Mouse (Mus musculus) MEL (cell line): ENCODE data around the gene Nmrk1. TPM values are rescaled to one million over a fixed set of nuclear protein-coding genes. Genes with fewer than 3 reads are reported as not detected.

Source experiments
- DNase-seq: peaks from one replicate; pipeline ENCODE4 v3.0.0; 2011; ENCODE audit warnings: low read depth, low spot score
- H3K27ac ChIP-seq: 2 replicates; pipeline ENCODE4 v1.5.1; 2012; ENCODE audit warnings: low read depth, mild to moderate bottlenecking, control low read depth, low read length, moderate library complexity; ENCODE audit not compliant: control insufficient read depth
- H3K27me3 ChIP-seq, 2 experiments: fragments of 150-350 bp in 1 of 2; sonication (generic) in 1 of 2; 2 replicates each; pipeline ENCODE4 v1.6.1; 2012; ENCODE audit warnings: low read length in 2 of 2, mild to moderate bottlenecking in 2 of 2, improper control_type of control experiment in 1 of 2, moderate library complexity in 1 of 2; ENCODE audit not compliant: insufficient read depth in 2 of 2, control insufficient read depth in 1 of 2
- H3K36me3 ChIP-seq, 2 experiments: 2 replicates each; pipeline ENCODE4 v1.6.1; 2012 to 2014; ENCODE audit warnings: low read length in 2 of 2, improper control_type of control experiment in 1 of 2, inconsistent platforms in 1 of 2, mild to moderate bottlenecking in 1 of 2; ENCODE audit not compliant: insufficient read depth in 2 of 2, control insufficient read depth in 1 of 2
- H3K4me1 ChIP-seq, 2 experiments: fragments of 150-350 bp in 1 of 2; sonication (generic) in 1 of 2; 2 replicates each; pipeline ENCODE4 v1.6.1; 2012; ENCODE audit warnings: low read length in 2 of 2, improper control_type of control experiment in 1 of 2, mild to moderate bottlenecking in 1 of 2; ENCODE audit not compliant: insufficient read depth in 2 of 2, control insufficient read depth in 1 of 2
- H3K4me3 ChIP-seq, 2 experiments: fragments of 150-350 bp in 1 of 2; sonication (generic) in 1 of 2; 2 replicates each; pipeline ENCODE4 v1.5.1; 2012; ENCODE audit warnings: low read depth in 2 of 2, low read length in 2 of 2, mild to moderate bottlenecking in 2 of 2, moderate library complexity in 2 of 2, control low read depth in 1 of 2, improper control_type of control experiment in 1 of 2; ENCODE audit not compliant: control insufficient read depth in 1 of 2, insufficient read depth in 1 of 2
- H3K79me2 ChIP-seq: 2 replicates; pipeline ENCODE4 v1.6.1; 2012; ENCODE audit warnings: mild to moderate bottlenecking, low read length, moderate library complexity; ENCODE audit not compliant: control insufficient read depth, poor library complexity, insufficient read depth
- H3K9ac ChIP-seq: 2 replicates; pipeline ENCODE4 v1.6.1; 2012; ENCODE audit warnings: low read depth, mild to moderate bottlenecking, control low read depth, low read length, moderate library complexity; ENCODE audit not compliant: control insufficient read depth, poor library complexity, severe bottlenecking
- H3K9me3 ChIP-seq: fragments of 150-350 bp; sonication (generic); replicated peaks from 2 replicates; pipeline ENCODE4 v1.6.1; 2012; ENCODE audit warnings: mild to moderate bottlenecking, low read length, improper control_type of control experiment, moderate library complexity; ENCODE audit not compliant: insufficient read depth
- CHD1 ChIP-seq: IDR thresholded peaks from 2 replicates; pipeline ENCODE4 v1.6.1; 2012; ENCODE audit warnings: low read depth, mild to moderate bottlenecking, inconsistent platforms, low read length, improper control_type of control experiment
- CTCF ChIP-seq, 3 experiments: IDR thresholded peaks in 2 of 3; conservative IDR thresholded peaks in 1 of 3; 2 replicates each; pipeline ENCODE4 v1.5.1; 2011 to 2012; ENCODE audit warnings: low read length in 3 of 3, low read depth in 2 of 3, mild to moderate bottlenecking in 2 of 3, improper control_type of control experiment in 1 of 3, inconsistent platforms in 1 of 3, mixed read lengths in 1 of 3, moderate library complexity in 1 of 3; ENCODE audit not compliant: control insufficient read depth in 1 of 3, insufficient read depth in 1 of 3, poor library complexity in 1 of 3, severe bottlenecking in 1 of 3
- E2F4 ChIP-seq: IDR thresholded peaks from 2 replicates; pipeline ENCODE4 v1.6.1; 2011; ENCODE audit warnings: low read depth, low read length, improper control_type of control experiment, borderline replicate concordance
- GATA1 ChIP-seq: IDR thresholded peaks from 2 replicates; pipeline ENCODE4 v1.6.1; 2011; ENCODE audit warnings: low read depth, low read length, improper control_type of control experiment
- JUND ChIP-seq: IDR thresholded peaks from 2 replicates; pipeline ENCODE4 v1.6.1; 2011; ENCODE audit warnings: low read depth, mild to moderate bottlenecking, improper control_type of control experiment, low read length
- MYB ChIP-seq: IDR thresholded peaks from 2 replicates; pipeline ENCODE4 v1.6.1; 2011; ENCODE audit warnings: mild to moderate bottlenecking, low read depth, low read length, improper control_type of control experiment
- MYC ChIP-seq: IDR thresholded peaks from 2 replicates; pipeline ENCODE4 v1.6.1; 2011; ENCODE audit warnings: low read depth, mild to moderate bottlenecking, low read length, improper control_type of control experiment, moderate library complexity
- NELFE ChIP-seq: IDR thresholded peaks from 2 replicates; pipeline ENCODE4 v1.6.1; 2011; ENCODE audit warnings: low read depth, low read length, improper control_type of control experiment
- RCOR1 ChIP-seq: IDR thresholded peaks from 2 replicates; pipeline ENCODE4 v1.6.1; 2012; ENCODE audit warnings: low read depth, mild to moderate bottlenecking, inconsistent platforms, low read length, improper control_type of control experiment
- SIN3A ChIP-seq: IDR thresholded peaks from 2 replicates; pipeline ENCODE4 v1.6.1; 2012; ENCODE audit warnings: low read length, improper control_type of control experiment, inconsistent platforms
- SMC3 ChIP-seq: IDR thresholded peaks from 2 replicates; pipeline ENCODE4 v1.6.1; 2011; ENCODE audit warnings: low read depth, low read length, improper control_type of control experiment
- TAL1 ChIP-seq: IDR thresholded peaks from 2 replicates; pipeline ENCODE4 v1.6.1; 2012; ENCODE audit warnings: mild to moderate bottlenecking, inconsistent platforms, low read length, moderate library complexity, mixed read lengths
- TBP ChIP-seq: IDR thresholded peaks from 2 replicates; pipeline ENCODE4 v1.8.0; 2011; ENCODE audit warnings: low read depth, low read length, improper control_type of control experiment
- USF1 ChIP-seq: IDR thresholded peaks from 2 replicates; pipeline ENCODE4 v1.6.1; 2014; ENCODE audit warnings: low read depth, mild to moderate bottlenecking, inconsistent platforms, low read length, improper control_type of control experiment, moderate library complexity
- USF2 ChIP-seq, 2 experiments: IDR thresholded peaks; 2 replicates each; pipeline ENCODE4 v1.6.1; 2011 to 2012; ENCODE audit warnings: improper control_type of control experiment in 2 of 2, low read length in 2 of 2, borderline replicate concordance in 1 of 2, inconsistent platforms in 1 of 2, low read depth in 1 of 2, mild to moderate bottlenecking in 1 of 2; ENCODE audit not compliant: insufficient read depth in 1 of 2
- ZC3H11A ChIP-seq: IDR thresholded peaks from 2 replicates; pipeline ENCODE4 v1.6.1; 2012; ENCODE audit warnings: low read depth, mild to moderate bottlenecking, inconsistent platforms, low read length, improper control_type of control experiment
- polyA plus RNA-seq, 2 experiments: library from polyadenylated mRNA; stranded (reverse) in 1 of 2; unstranded in 1 of 2; fragments of >175 nt in 1 of 2; fragments of >200 nt in 1 of 2; gene quantifications; 2 replicates each; pipeline versions ENCODE4 v1.2.1 to v1.2.4; 2012; ENCODE audit warnings: low replicate concordance in 2 of 2, low read depth in 1 of 2; ENCODE audit not compliant: insufficient read length in 2 of 2, insufficient read depth in 1 of 2, missing spikeins in 1 of 2
- total RNA-seq: library from RNA; depleted of rRNA; stranded (reverse); fragments of 300-350 nt; gene quantifications from 2 replicates; pipeline ENCODE4 v1.2.3, GENCODE M21; 2012

Gene Nmrk1
- total and polyA plus RNA-seq, 3 experiments: 18.5 to 22.5 TPM; not detected in 1

DNA sequence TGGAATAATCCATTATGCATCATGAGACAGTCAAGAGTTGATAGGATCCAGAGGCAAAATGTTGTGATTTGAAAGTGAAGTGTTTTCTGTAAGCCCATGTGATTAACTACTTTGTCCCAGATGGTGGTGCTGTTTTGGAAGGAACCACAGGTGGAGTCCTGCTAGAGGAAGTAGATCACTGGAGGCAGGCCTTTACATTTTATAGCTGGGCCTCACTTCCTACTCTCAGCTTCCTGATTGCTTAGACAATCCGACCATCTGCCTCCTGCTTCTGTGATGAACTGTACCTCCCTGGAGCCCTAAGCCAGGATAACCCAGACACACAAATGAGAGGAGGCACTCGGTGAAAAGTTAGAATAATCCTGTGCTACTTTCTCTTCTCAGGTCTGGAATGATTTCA, 32.2 kb downstream of the Nmrk1 start (continued):
- peak; percentile 64; the same call in 1 of the 2 replicates for TF ChIP-seq USF1
- peak; percentile 59 for TF ChIP-seq NELFE

DNA sequence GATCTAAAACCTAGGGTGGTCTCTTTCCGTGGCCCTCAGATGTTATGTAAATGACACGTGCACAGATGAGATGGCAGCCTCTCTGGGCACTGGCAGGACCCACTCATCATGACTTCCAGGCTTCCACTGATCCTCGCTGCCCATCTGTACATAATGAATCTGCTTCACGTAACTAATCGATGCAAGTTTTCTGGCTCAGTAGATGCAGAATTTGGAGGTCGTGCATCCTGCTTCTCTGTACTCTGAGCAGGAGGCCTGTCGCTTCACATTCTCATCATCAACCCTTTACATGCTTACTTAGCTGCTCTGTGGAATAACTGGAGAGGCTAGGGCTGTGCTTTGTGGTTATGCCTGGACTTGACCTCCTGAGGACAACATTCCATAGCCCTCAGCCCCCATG, 35.2 kb downstream of the Nmrk1 start:
- peaks cover 3 to 22% of the 10 kb centered on the region in 2 experiments for H3K4me1 ChIP-seq
- DNase-seq: no peak

DNA sequence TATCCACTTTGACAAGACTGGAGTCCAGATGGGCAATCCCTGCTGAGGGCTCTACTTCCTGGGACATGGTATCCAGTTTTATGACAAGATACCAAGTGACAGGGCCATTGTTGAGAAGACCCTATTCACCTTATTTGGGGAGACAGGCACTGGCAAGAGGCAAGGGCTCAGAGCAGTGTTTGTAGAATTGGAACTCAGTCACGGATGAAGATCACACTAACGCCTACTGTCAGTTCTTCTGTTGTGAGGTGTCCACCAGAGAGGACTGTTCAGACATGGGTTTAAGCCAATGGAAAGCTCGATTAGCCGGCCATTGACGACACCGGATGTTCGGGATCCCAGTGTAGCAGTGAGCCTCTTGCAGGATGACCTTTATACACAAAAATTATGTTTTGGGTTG, 37.8 kb downstream of the Nmrk1 start:
- TF ChIP-seq ZC3H11A: no peak
- TF ChIP-seq CHD1: no peak
- peaks cover 8 to 27% of the 10 kb centered on the region in 2 experiments for H3K4me1 ChIP-seq
- H3K4me3 ChIP-seq: no peak overlapping the region
- peaks cover 2 to 19% of the 10 kb centered on the region in 2 experiments; a peak in 3 of 4 replicates for H3K36me3 ChIP-seq
- H3K9me3 ChIP-seq: no peaks in the 10 kb centered on the region
- H3K79me2 ChIP-seq: peaks cover 31% of the 10 kb centered on the region
- H3K9ac ChIP-seq: no peak overlapping the region
- H3K27me3 ChIP-seq: no peaks in the 10 kb centered on the region
- no peak overlapping the region for H3K27ac ChIP-seq
- DNase-seq: no peak

More for the DNA sequence above, 35.2 kb downstream of the Nmrk1 start:
- TF ChIP-seq TBP (no peak), MYB (no peak), SMC3 (no peak), E2F4 (no peak), ZC3H11A (no peak), USF1 (no peak), GATA1 (no peak), TAL1 (no peak), USF2 (IDR thresholded peaks at IDR 0.05; ENCODE audit: borderline replicate concordance in 1 of 2, insufficient read depth in 1 of 2, low read depth in 1 of 2, low read length in 2 of 2) (no peak), MYC (no peak), JUND (no peak), RCOR1 (no peak), SIN3A (no peak), CTCF (IDR thresholded peaks at IDR 0.05 in 2 of 3, conservative IDR thresholded peaks at IDR 0.05 in 1 of 3; ENCODE audit: control insufficient read depth in 1 of 3, insufficient read depth in 1 of 3, low read depth in 2 of 3, low read length in 3 of 3, poor library complexity in 1 of 3, severe bottlenecking in 1 of 3) (no peak)
- peaks cover 12% of the 10 kb centered on the region for H3K79me2 ChIP-seq
- no peaks in the 10 kb centered on the region for H3K9me3 ChIP-seq
- H3K36me3 ChIP-seq: peaks cover 0 to 13% of the 10 kb centered on the region in 2 experiments; a peak in 2 of 4 replicates
- no peak overlapping the region for H3K9ac ChIP-seq
- no peaks in the 10 kb centered on the region for H3K27me3 ChIP-seq
- no peak overlapping the region for H3K27ac ChIP-seq
- H3K4me3 ChIP-seq: no peak overlapping the region
